In genomic region chr7:98607158-98607557, GRCm38 (mm10) we compare ENCODE assay signal across 11 mouse cellular contexts. TPM values are rescaled to one million over a fixed set of nuclear protein-coding genes. Genes with fewer than 3 reads are reported as not detected.
DNase-seq lines count a peak whose midpoint lies in the region; ATAC-seq and TF ChIP-seq lines count a peak whose summit lies in the region.
"Had no signal": no experiment of that assay in that cellular context is flagged by ENCODE, and none has a peak within 500 bp of the region (broad histone marks: within the 10 kb centered on the region; RNA-seq: fewer than 3 reads in every experiment).

No protein-coding gene starts in this region.

- no peak for ATAC-seq in kidney, postnatal 0 days (replicated peaks; ENCODE audit: low FRiP score, low read depth)
- no peak for ATAC-seq in kidney, embryonic 14.5 days (ENCODE audit: low FRiP score, low TSS enrichment)
- no peak for ATAC-seq in granulocyte monocyte progenitor cell, adult 5-6 weeks (replicated peaks; ENCODE audit: poor library complexity, severe bottlenecking)

- H3K27ac ChIP-seq in kidney, postnatal 0 days: no peak overlapping the region
- no peak overlapping the region for H3K27ac ChIP-seq in kidney, embryonic 14.5 days (ENCODE audit: low read depth, low read length)
- H3K27ac ChIP-seq: limb, embryonic 15.5 days had no signal

- peak; percentile 65 for TF ChIP-seq CTCF in kidney, postnatal 0 days (IDR thresholded peaks at IDR 0.05; ENCODE audit: low read depth)

- H3K4me2 ChIP-seq in kidney, postnatal 0 days (ENCODE audit: low read length): no peak overlapping the region
- no peak overlapping the region for H3K4me2 ChIP-seq in kidney, embryonic 14.5 days (replicated peaks; ENCODE audit: low read depth, low read length)
- H3K4me2 ChIP-seq: limb, embryonic 15.5 days had no signal

- WGBS in kidney, postnatal 0 days: 83% methylated on average over 4 of the region's 4 CpGs
- 82% methylated on average over 4 of the region's 4 CpGs for WGBS in kidney, embryonic 14.5 days

- no peaks in the 10 kb centered on the region for H3K27me3 ChIP-seq in kidney, postnatal 0 days (ENCODE audit: insufficient read depth, low read length)
- H3K27me3 ChIP-seq in kidney, embryonic 14.5 days (ENCODE audit: control insufficient read depth, insufficient read depth, low read length): no peaks in the 10 kb centered on the region
- H3K27me3 ChIP-seq: limb, embryonic 15.5 days had no signal

- peak; percentile 41 for DNase-seq in embryo, embryonic 10.5 days (ENCODE audit: low spot score)
- DNase-seq in embryo, embryonic 9.5 days (ENCODE audit: extremely low spot score): no peak
- DNase-seq in kidney, postnatal 0 days (ENCODE audit: low spot score): peak; percentile 54
- DNase-seq in thymus, postnatal 0 days (ENCODE audit: low spot score): peak; percentile 33
- no peak for DNase-seq in thymus, adult 18-20 months
- DNase-seq in testis, postnatal 10 days (ENCODE audit: low spot score): no peak
- DNase-seq: adrenal gland, postnatal 14 days; heart, postnatal 36 days had no signal

- H3K4me3 ChIP-seq in kidney, postnatal 0 days (replicated peaks; ENCODE audit: low read depth, low read length): no peak overlapping the region
- no peak overlapping the region for H3K4me3 ChIP-seq in kidney, embryonic 14.5 days (ENCODE audit: low read length)
- H3K4me3 ChIP-seq: limb, embryonic 15.5 days had no signal

- 0 out of 2 replicates have a peak, but pooled peaks cover 6% of the 10 kb centered on the region for H3K36me3 ChIP-seq in kidney, postnatal 0 days (ENCODE audit: insufficient read depth, low read length)
- H3K36me3 ChIP-seq in kidney, embryonic 14.5 days (ENCODE audit: control insufficient read depth, insufficient read depth, low read length): peaks cover 17% of the 10 kb centered on the region

- no peaks in the 10 kb centered on the region for H3K9me3 ChIP-seq in kidney, postnatal 0 days (replicated peaks; ENCODE audit: low read length)
- H3K9me3 ChIP-seq in kidney, embryonic 14.5 days (ENCODE audit: control insufficient read depth, low read length): no peaks in the 10 kb centered on the region
- H3K9me3 ChIP-seq: limb, embryonic 15.5 days had no signal

- no peak overlapping the region for H3K9ac ChIP-seq in kidney, postnatal 0 days (ENCODE audit: low read depth, low read length)
- no peak overlapping the region for H3K9ac ChIP-seq in kidney, embryonic 14.5 days (ENCODE audit: low read depth, low read length)
- H3K9ac ChIP-seq: limb, embryonic 15.5 days had no signal

- H3K4me1 ChIP-seq in kidney, postnatal 0 days (replicated peaks; ENCODE audit: insufficient read depth, low read length): no peaks in the 10 kb centered on the region
- H3K4me1 ChIP-seq in kidney, embryonic 14.5 days (ENCODE audit: control insufficient read depth, insufficient read depth, low read length): no peaks in the 10 kb centered on the region
- H3K4me1 ChIP-seq: limb, embryonic 15.5 days had no signal

RNA-seq across cellular contexts. Expression of gene Emsy, which starts 49.4 kb away (rescaled TPM):
- polyA plus RNA-seq in kidney, postnatal 0 days (2015; fragmentation: Nextera tagmentation; extraction: Ambion mirVana): 14.1 and 17.3 TPM in 2 replicates
- 29.3 and 47.8 TPM in 2 replicates for polyA plus RNA-seq in kidney, embryonic 14.5 days (2014; fragmentation: Nextera tagmentation; extraction: Ambion mirVana)
- 12.6 and 14.9 TPM in 2 replicates for polyA plus RNA-seq in thymus, postnatal 0 days (2015; fragmentation: Nextera tagmentation; extraction: Ambion mirVana)
- total RNA-seq in granulocyte monocyte progenitor cell, adult 5-6 weeks (2014; fragmentation: Nextera tagmentation): 53.5 and 71.9 TPM in 2 replicates
- total RNA-seq in granulocyte monocyte progenitor cell, adult 5-6 weeks (2017): 20.5 and 25.7 TPM in 2 replicates

Comparison
In these comparisons a context has a peak if more than half of its experiments do, and no peak if none do; other contexts are left out.
1. DNase-seq: peak in embryo, embryonic 10.5 days (single experiment), kidney, postnatal 0 days (single experiment) and thymus, postnatal 0 days (single experiment); none in embryo, embryonic 9.5 days (single experiment), thymus, adult 18-20 months (0 of 2) and testis, postnatal 10 days (single experiment).